Mouse (Mus musculus) megakaryocyte, embryonic 14.5 days (primary cell): ENCODE data around the gene Dnaaf1. TPM values are rescaled to one million over a fixed set of nuclear protein-coding genes. Genes with fewer than 3 reads are reported as not detected.

Experiments
- H3K27me3 ChIP-seq: replicated peaks from 2 replicates; pipeline ENCODE3; 2012; ENCODE audit warnings: inconsistent platforms
- H3K36me3 ChIP-seq: replicated peaks from 2 replicates; pipeline ENCODE3; 2012; ENCODE audit warnings: low read length, inconsistent platforms, mixed read lengths
- H3K4me1 ChIP-seq: 2 replicates; pipeline ENCODE4 v1.6.1; 2012; ENCODE audit warnings: inconsistent platforms
- H3K4me3 ChIP-seq: replicated peaks from 2 replicates; pipeline ENCODE3; 2012; ENCODE audit warnings: moderate library complexity, mild to moderate bottlenecking, inconsistent platforms
- H3K9me3 ChIP-seq: 2 replicates; pipeline ENCODE4 v1.6.1; 2012; ENCODE audit warnings: inconsistent platforms
- FLI1 ChIP-seq: IDR thresholded peaks from 2 replicates; pipeline ENCODE4 v1.6.1; 2012; ENCODE audit warnings: low read length, inconsistent platforms, mixed read lengths
- GATA1 ChIP-seq: IDR thresholded peaks from 3 replicates; pipeline ENCODE4 v1.6.1; 2012; ENCODE audit warnings: mixed read lengths, low read length, inconsistent platforms, borderline replicate concordance
- polyA plus RNA-seq: library from polyadenylated mRNA; stranded (reverse); fragments of >175 nt; gene quantifications from 2 replicates; pipeline ENCODE4 v1.2.3, GENCODE M21; 2012; ENCODE audit warnings: low replicate concordance; ENCODE audit not compliant: insufficient read depth

The Dnaaf1 gene
- polyA plus RNA-seq, 1 experiment, result not detected

- H3K9me3 ChIP-seq, result peaks cover 9% of the 10 kb centered on the region
- H3K4me3 ChIP-seq, result peak overlapping the region; percentile 99
- peaks cover 47% of the 10 kb centered on the region for H3K36me3 ChIP-seq
- TF ChIP-seq FLI1 (no peak), GATA1 (no peak)
- peaks cover 25% of the 10 kb centered on the region for H3K4me1 ChIP-seq
- H3K27me3 ChIP-seq, result no peaks in the 10 kb centered on the region
These were observed 28.7 kb downstream of the Dnaaf1 start for GRCm38 (mm10) chr8:119603771-119604170.

GRCm38 (mm10) chr8:119604398-119604803 is 29.4 kb downstream of the Dnaaf1 start:
- Histone ChIP-seq H3K4me3 (peak overlapping the region; percentile 99), H3K36me3 (peaks cover 41% of the 10 kb centered on the region), H3K27me3 (no peaks in the 10 kb centered on the region), H3K4me1 (peaks cover 25% of the 10 kb centered on the region), H3K9me3 (peaks cover 15% of the 10 kb centered on the region)
- no peak for TF ChIP-seq GATA1
- no peak for TF ChIP-seq FLI1

- H3K9me3 ChIP-seq, result peaks cover 21% of the 10 kb centered on the region
- peaks cover 35% of the 10 kb centered on the region for H3K36me3 ChIP-seq
- peaks cover 25% of the 10 kb centered on the region for H3K4me1 ChIP-seq
- TF ChIP-seq FLI1, result peak; percentile 92
- TF ChIP-seq GATA1, result no peak
- no peaks in the 10 kb centered on the region for H3K27me3 ChIP-seq
- H3K4me3 ChIP-seq, result peak within 1 kb of the TSS; percentile 99
These were observed 30.0 kb downstream of the Dnaaf1 start, which contains the start of gene Taf1c for GRCm38 (mm10) chr8:119604996-119605395. Gene Taf1c, minus strand, starts transcription at chr8:119605222.

- Histone ChIP-seq H3K9me3 (peaks cover 23% of the 10 kb centered on the region), H3K27me3 (peaks cover 3% of the 10 kb centered on the region), H3K4me3 (no peak overlapping the region), H3K4me1 (peaks cover 25% of the 10 kb centered on the region), H3K36me3 (peaks cover 22% of the 10 kb centered on the region)
- TF ChIP-seq FLI1 (no peak), GATA1 (no peak)
These were observed 31.2 kb downstream of the Dnaaf1 start for GRCm38 (mm10) chr8:119606224-119606623.

- no peaks in the 10 kb centered on the region; the same call in 1 of the 2 replicates for H3K4me1 ChIP-seq
- no peak within 1 kb of the TSS for H3K4me3 ChIP-seq
- peaks cover 23% of the 10 kb centered on the region for H3K9me3 ChIP-seq
- H3K27me3 ChIP-seq, result peaks cover 46% of the 10 kb centered on the region
- TF ChIP-seq FLI1, result no peak
- no peak for TF ChIP-seq GATA1
- H3K36me3 ChIP-seq, result no peaks in the 10 kb centered on the region
These were observed 37.4 kb downstream of the Dnaaf1 start, which contains the start of gene Adad2 for GRCm38 (mm10) chr8:119612471-119612870. Gene Adad2, plus strand, starts transcription at chr8:119612747.

- Histone ChIP-seq H3K4me1 (no peaks in the 10 kb centered on the region; the same call in 1 of the 2 replicates), H3K36me3 (no peaks in the 10 kb centered on the region), H3K27me3 (peaks cover 64% of the 10 kb centered on the region), H3K4me3 (no peak overlapping the region), H3K9me3 (0 out of 2 replicates have a peak, but pooled peaks cover under 1% of the 10 kb centered on the region)
- no peak for TF ChIP-seq FLI1
- no peak for TF ChIP-seq GATA1
These were observed 40.1 kb downstream of the Dnaaf1 start for GRCm38 (mm10) chr8:119615096-119615495.

- no peaks in the 10 kb centered on the region; the same call in 1 of the 2 replicates for H3K4me1 ChIP-seq
- H3K36me3 ChIP-seq, result no peaks in the 10 kb centered on the region
- peaks cover 72% of the 10 kb centered on the region for H3K27me3 ChIP-seq
- H3K9me3 ChIP-seq, result no peaks in the 10 kb centered on the region
- H3K4me3 ChIP-seq, result no peak overlapping the region
- no peak for TF ChIP-seq FLI1
- TF ChIP-seq GATA1, result no peak
These were observed 41.3 kb downstream of the Dnaaf1 start for GRCm38 (mm10) chr8:119616358-119616757.

GRCm38 (mm10) chr8:119616811-119617210 is 41.8 kb downstream of the Dnaaf1 start:
- peaks cover 75% of the 10 kb centered on the region for H3K27me3 ChIP-seq
- H3K4me3 ChIP-seq, result no peak overlapping the region

GRCm38 (mm10) chr8:119617586-119617985 is 42.6 kb downstream of the Dnaaf1 start:
- H3K36me3 ChIP-seq, result no peaks in the 10 kb centered on the region
- no peak overlapping the region for H3K4me3 ChIP-seq
- H3K4me1 ChIP-seq, result no peaks in the 10 kb centered on the region; the same call in 1 of the 2 replicates
- TF ChIP-seq GATA1, result no peak
- TF ChIP-seq FLI1, result no peak
- H3K27me3 ChIP-seq, result peaks cover 75% of the 10 kb centered on the region
- no peaks in the 10 kb centered on the region for H3K9me3 ChIP-seq

More at GRCm38 (mm10) chr8:119616811-119617210, 41.8 kb downstream of the Dnaaf1 start:
- TF ChIP-seq FLI1, result no peak
- TF ChIP-seq GATA1, result no peak
- Histone ChIP-seq H3K4me1 (no peaks in the 10 kb centered on the region; the same call in 1 of the 2 replicates), H3K36me3 (no peaks in the 10 kb centered on the region), H3K9me3 (no peaks in the 10 kb centered on the region)

GRCm38 (mm10) chr8:119618887-119619286 is 43.9 kb downstream of the Dnaaf1 start:
- H3K4me1 ChIP-seq, result no peaks in the 10 kb centered on the region; the same call in 1 of the 2 replicates
- H3K9me3 ChIP-seq, result no peaks in the 10 kb centered on the region
- H3K27me3 ChIP-seq, result peaks cover 75% of the 10 kb centered on the region
- TF ChIP-seq GATA1 (no peak), FLI1 (no peak)
- no peak overlapping the region for H3K4me3 ChIP-seq
- H3K36me3 ChIP-seq, result no peaks in the 10 kb centered on the region

- Histone ChIP-seq H3K4me3 (no peak overlapping the region), H3K27me3 (peaks cover 78% of the 10 kb centered on the region), H3K36me3 (no peaks in the 10 kb centered on the region), H3K4me1 (no peaks in the 10 kb centered on the region), H3K9me3 (no peaks in the 10 kb centered on the region)
- TF ChIP-seq FLI1, result no peak
- TF ChIP-seq GATA1, result no peak
These were observed 45.2 kb downstream of the Dnaaf1 start for GRCm38 (mm10) chr8:119620116-119620840.
